Mouse (Mus musculus): Measurements from ENCODE around the gene Gstt2.

- TF ChIP-seq CHD2 (IDR thresholded peaks at IDR 0.05; ENCODE audit: low read depth, low read length) (no peak), HCFC1 (IDR thresholded peaks at IDR 0.05; ENCODE audit: borderline replicate concordance, insufficient read depth, low read length) (no peak), ZNF384 (IDR thresholded peaks at IDR 0.05; ENCODE audit: low read depth, low read length) (no peak), MAFK (IDR thresholded peaks at IDR 0.05; ENCODE audit: insufficient read depth, low read depth, low read length) (no peak), ZC3H11A (IDR thresholded peaks at IDR 0.05; ENCODE audit: borderline replicate concordance, low read depth, low read length) (no peak)
These were observed 35.0 kb upstream of the Gstt2 start for GRCm38 (mm10) chr10:75872025-75872914.

All from ES-E14 (cell line).